Mouse (Mus musculus): ENCODE data around the gene Miga1. TPM values are rescaled to one million over a fixed set of nuclear protein-coding genes. Genes with fewer than 3 reads are reported as not detected.

The Miga1 gene
- polyA plus RNA-seq, 1 experiment from 2014 or later, result 16.4 TPM

Other genes with a start within 250 kb of the Miga1 start
- gene Gipc2, start 174.2 kb downstream of the Miga1 start, polyA plus RNA-seq (2016; fragmentation: Nextera tagmentation; extraction: Ambion mirVana), result 2.6 and 2.9 TPM in 2 replicates
- 19.9 and 21.2 TPM in 2 replicates for gene Dnajb4, start 130.1 kb downstream of the Miga1 start, polyA plus RNA-seq (2016; fragmentation: Nextera tagmentation; extraction: Ambion mirVana)
- gene Fubp1, start 130.0 kb downstream of the Miga1 start, polyA plus RNA-seq (2016; fragmentation: Nextera tagmentation; extraction: Ambion mirVana), result 321 and 408 TPM in 2 replicates
- gene Nexn, start 74.1 kb downstream of the Miga1 start, polyA plus RNA-seq (2016; fragmentation: Nextera tagmentation; extraction: Ambion mirVana), result 2.8 and 5.2 TPM in 2 replicates
- gene Usp33, start 6.1 kb upstream of the Miga1 start, polyA plus RNA-seq (2016; fragmentation: Nextera tagmentation; extraction: Ambion mirVana), result 49.5 and 53.8 TPM in 2 replicates
- gene Zzz3, start 55.1 kb upstream of the Miga1 start, polyA plus RNA-seq (2016; fragmentation: Nextera tagmentation; extraction: Ambion mirVana), result 41.3 and 54.3 TPM in 2 replicates

Measured in hindbrain, embryonic 10.5 days (tissue).